Mouse (Mus musculus) liver, embryonic 15.5 days (tissue): ENCODE measurements around the gene Gbp5. TPM values are rescaled to one million over a fixed set of nuclear protein-coding genes. Genes with fewer than 3 reads are reported as not detected.
A peak's percentile ranks its signal among the peaks of the same experiment; 100 is the strongest.

ENCODE experiments used
- ATAC-seq: fragments of 200-750 bp; cut with Nextera tagmentation; 2 replicates; pipeline ENCODE4 v1.8.0; 2017; ENCODE audit warnings: moderate number of reproducible peaks, mild to moderate bottlenecking, moderate library complexity; ENCODE audit not compliant: insufficient read depth
- H3K27ac ChIP-seq: fragments of 300-500 bp; sonication (generic); replicated peaks from 2 replicates; pipeline ENCODE4 v1.5.1; 2015; ENCODE audit warnings: mild to moderate bottlenecking, inconsistent platforms
- H3K27me3 ChIP-seq: fragments of 300-500 bp; sonication (generic); 2 replicates; pipeline ENCODE4 v1.6.1; 2015; ENCODE audit warnings: mild to moderate bottlenecking, inconsistent platforms
- H3K36me3 ChIP-seq: fragments of 300-500 bp; sonication (generic); replicated peaks from 2 replicates; pipeline ENCODE4 v1.6.1; 2015; ENCODE audit warnings: moderate library complexity, mild to moderate bottlenecking, inconsistent platforms
- H3K4me1 ChIP-seq: fragments of 300-500 bp; sonication (generic); replicated peaks from 2 replicates; pipeline ENCODE4 v1.6.1; 2015; ENCODE audit warnings: inconsistent platforms
- H3K4me2 ChIP-seq: fragments of 300-500 bp; sonication (generic); 2 replicates; pipeline ENCODE4 v1.6.1; 2015; ENCODE audit warnings: moderate library complexity, mild to moderate bottlenecking, inconsistent platforms
- H3K4me3 ChIP-seq: fragments of 300-500 bp; sonication (generic); replicated peaks from 2 replicates; pipeline ENCODE4 v1.5.1; 2015; ENCODE audit warnings: mild to moderate bottlenecking, inconsistent platforms
- H3K9ac ChIP-seq: fragments of 300-500 bp; sonication (generic); 2 replicates; pipeline ENCODE4 v1.6.1; 2015; ENCODE audit warnings: moderate library complexity, mild to moderate bottlenecking, inconsistent platforms
- H3K9me3 ChIP-seq: fragments of 300-500 bp; sonication (generic); replicated peaks from 2 replicates; pipeline ENCODE4 v1.6.1; 2016; ENCODE audit warnings: inconsistent platforms
- WGBS: fragments of 180-500 bp; shearing (Covaris S2); methylation state at CpG from one replicate; pipeline ENCODE4 v1.1.7; 2015; ENCODE audit warnings: mixed read lengths; ENCODE audit not compliant: insufficient replicate concordance; 5-methylcytosine and 5-hydroxymethylcytosine counted together
- polyA plus RNA-seq: library from polyadenylated mRNA; unstranded; fragments of >200 nt; fragmentation: Nextera tagmentation; extraction: Ambion mirVana; gene quantifications from 2 replicates; pipeline ENCODE4 v1.2.1, GENCODE M21; 2015

Gbp5 gene
- 0.07 and 0.13 TPM in 2 replicates for polyA plus RNA-seq

DNA sequence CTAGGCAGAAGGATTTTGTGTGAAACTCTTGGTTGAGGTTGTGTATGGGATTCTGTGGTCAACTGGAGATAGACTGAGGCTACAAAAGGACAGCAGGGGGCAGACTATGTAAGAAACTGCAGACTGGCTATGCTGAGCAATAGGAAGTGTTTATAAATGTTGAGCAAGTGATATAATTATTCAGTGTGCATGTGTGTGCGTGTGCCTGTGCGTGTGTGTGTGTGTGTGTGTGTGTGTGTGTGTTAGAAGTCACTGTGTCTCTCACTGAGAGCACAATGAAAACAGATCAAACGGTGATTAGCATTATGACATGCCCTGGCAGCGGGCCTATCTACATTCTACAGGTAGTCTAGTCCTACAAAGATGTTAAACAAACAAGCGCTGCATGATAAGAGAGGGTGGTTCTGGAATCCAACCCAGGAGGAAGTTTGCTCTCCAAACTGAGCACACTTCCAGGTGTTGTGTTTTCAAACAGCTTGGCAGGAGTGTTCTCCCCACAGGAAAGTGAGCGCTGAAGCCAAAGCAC is at the start of gene Gbp5:
TSS of gene Gbp5 (plus strand) at position 443 of the 526 bp plus-strand sequence.
- Histone ChIP-seq H3K4me2 (no peak within 1 kb of the TSS), H3K36me3 (no peaks in the 10 kb centered on the region), H3K4me3 (no peak within 1 kb of the TSS), H3K27ac (no peak within 1 kb of the TSS), H3K4me1 (no peaks in the 10 kb centered on the region), H3K27me3 (peaks cover 5% of the 10 kb centered on the region; the same call in 1 of the 2 replicates), H3K9ac (no peak within 1 kb of the TSS), H3K9me3 (no peaks in the 10 kb centered on the region)
- ATAC-seq = peak; percentile 15; the same call in 1 of the 2 replicates
- WGBS = 31% methylated on average over 6 of the region's 6 CpGs

GRCm38 (mm10) chr3:142454198-142454597 is 39.6 kb upstream of the Gbp5 start:
- Histone ChIP-seq H3K27me3 (no peaks in the 10 kb centered on the region), H3K36me3 (no peaks in the 10 kb centered on the region), H3K4me2 (no peak overlapping the region), H3K27ac (no peak overlapping the region), H3K4me3 (no peak overlapping the region), H3K9me3 (no peaks in the 10 kb centered on the region), H3K9ac (no peak overlapping the region), H3K4me1 (no peaks in the 10 kb centered on the region)
- no peak for ATAC-seq
- WGBS = 36% methylated on average over 7 of the region's 7 CpGs

- ATAC-seq = no peak
- no peak overlapping the region for H3K4me3 ChIP-seq
- H3K9ac ChIP-seq = no peak overlapping the region
- no peaks in the 10 kb centered on the region for H3K9me3 ChIP-seq
- H3K27me3 ChIP-seq = no peaks in the 10 kb centered on the region
- no peaks in the 10 kb centered on the region for H3K4me1 ChIP-seq
- H3K4me2 ChIP-seq = no peak overlapping the region
- H3K36me3 ChIP-seq = no peaks in the 10 kb centered on the region
- 57% methylated on average over 7 of the region's 7 CpGs for WGBS
- H3K27ac ChIP-seq = no peak overlapping the region
Measured at GRCm38 (mm10) chr3:142459241-142459640, 34.5 kb upstream of the Gbp5 start.

- H3K36me3 ChIP-seq = no peaks in the 10 kb centered on the region
- no peak for ATAC-seq
- WGBS = 79% methylated on average over 25 of the region's 25 CpGs
Measured at GRCm38 (mm10) chr3:142462764-142463751, 30.7 kb upstream of the Gbp5 start.

DNA sequence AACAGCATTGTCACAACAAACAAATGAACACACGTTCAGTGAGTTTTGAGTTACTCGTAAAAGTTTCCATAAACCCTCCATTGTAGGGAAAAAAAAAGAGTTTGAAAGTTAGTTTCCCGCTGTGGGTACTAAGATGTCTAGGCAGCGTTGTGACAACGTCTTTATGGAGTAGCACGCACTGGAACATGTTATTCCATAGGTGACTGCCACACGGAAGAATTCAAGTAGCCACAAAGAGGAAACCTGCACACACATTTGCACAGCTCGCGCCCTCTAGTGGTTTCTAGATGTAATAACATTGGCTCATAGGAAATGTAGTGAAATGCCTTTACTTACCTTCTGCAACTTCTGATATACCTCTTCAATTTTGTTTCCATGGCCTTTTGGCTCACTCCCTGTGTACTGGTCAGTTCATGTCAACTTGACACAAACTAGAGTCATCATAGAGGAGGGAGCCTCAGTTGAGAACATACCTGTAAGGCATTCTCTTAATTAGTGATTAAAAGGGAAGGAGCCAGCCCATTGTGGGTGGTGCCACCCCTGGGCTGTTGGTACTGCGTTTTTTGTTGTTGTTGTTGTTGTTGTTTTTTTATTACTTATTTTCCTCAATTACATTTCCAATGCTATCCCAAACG is 19.3 kb upstream of the Gbp5 start:
- peak overlapping the region; percentile 38 for H3K4me2 ChIP-seq
- ATAC-seq = no peak

More at GRCm38 (mm10) chr3:142462764-142463751, 30.7 kb upstream of the Gbp5 start:
- Histone ChIP-seq H3K4me1 (no peaks in the 10 kb centered on the region), H3K27ac (no peak overlapping the region), H3K4me3 (no peak overlapping the region), H3K4me2 (no peak overlapping the region), H3K9ac (no peak overlapping the region), H3K27me3 (no peaks in the 10 kb centered on the region), H3K9me3 (no peaks in the 10 kb centered on the region)

GRCm38 (mm10) chr3:142475913-142476312 is 17.9 kb upstream of the Gbp5 start:
- Histone ChIP-seq H3K9me3 (no peaks in the 10 kb centered on the region), H3K4me1 (no peaks in the 10 kb centered on the region), H3K27me3 (no peaks in the 10 kb centered on the region), H3K4me3 (no peak overlapping the region), H3K36me3 (no peaks in the 10 kb centered on the region), H3K9ac (no peak overlapping the region), H3K4me2 (no peak overlapping the region), H3K27ac (no peak overlapping the region)
- 19% methylated on average over 4 of the region's 4 CpGs for WGBS
- ATAC-seq = no peak

More for the DNA sequence above, 19.3 kb upstream of the Gbp5 start:
- WGBS = 15% methylated on average over 11 of the region's 11 CpGs
- H3K4me3 ChIP-seq = no peak overlapping the region
- no peaks in the 10 kb centered on the region for H3K36me3 ChIP-seq
- H3K27ac ChIP-seq = no peak overlapping the region
- no peaks in the 10 kb centered on the region for H3K4me1 ChIP-seq
- no peaks in the 10 kb centered on the region for H3K9me3 ChIP-seq
- H3K27me3 ChIP-seq = no peaks in the 10 kb centered on the region
- no peak overlapping the region for H3K9ac ChIP-seq

GRCm38 (mm10) chr3:142477866-142478265 is 15.9 kb upstream of the Gbp5 start:
- 68% methylated on average over 5 of the region's 5 CpGs for WGBS
- H3K27me3 ChIP-seq = no peaks in the 10 kb centered on the region
- H3K4me2 ChIP-seq = no peak overlapping the region
- H3K27ac ChIP-seq = no peak overlapping the region
- no peak for ATAC-seq
- no peak overlapping the region for H3K4me3 ChIP-seq
- H3K9ac ChIP-seq = no peak overlapping the region
- no peaks in the 10 kb centered on the region for H3K4me1 ChIP-seq
- H3K9me3 ChIP-seq = no peaks in the 10 kb centered on the region
- H3K36me3 ChIP-seq = no peaks in the 10 kb centered on the region

- Histone ChIP-seq H3K9ac (no peak overlapping the region), H3K4me3 (no peak overlapping the region), H3K36me3 (no peaks in the 10 kb centered on the region), H3K9me3 (no peaks in the 10 kb centered on the region), H3K27me3 (no peaks in the 10 kb centered on the region), H3K4me1 (no peaks in the 10 kb centered on the region), H3K4me2 (no peak overlapping the region), H3K27ac (no peak overlapping the region)
- ATAC-seq = no peak
- 58% methylated on average over 1 of the region's 1 CpGs for WGBS
Measured at GRCm38 (mm10) chr3:142478360-142478759, 15.4 kb upstream of the Gbp5 start.

GRCm38 (mm10) chr3:142490465-142490864 is 3.3 kb upstream of the Gbp5 start:
- Histone ChIP-seq H3K4me1 (no peaks in the 10 kb centered on the region), H3K36me3 (no peaks in the 10 kb centered on the region), H3K27ac (no peak overlapping the region), H3K27me3 (0 out of 2 replicates have a peak, but pooled peaks cover 5% of the 10 kb centered on the region), H3K9ac (no peak overlapping the region), H3K9me3 (no peaks in the 10 kb centered on the region), H3K4me2 (no peak overlapping the region), H3K4me3 (no peak overlapping the region)
- no peak for ATAC-seq
- WGBS = 59% methylated on average over 1 of the region's 1 CpGs

GRCm38 (mm10) chr3:142495146-142495655 is 1.4 kb downstream of the Gbp5 start:
- H3K4me3 ChIP-seq = no peak overlapping the region
- no peak overlapping the region for H3K9ac ChIP-seq

More at GRCm38 (mm10) chr3:142495146-142495655, 1.4 kb downstream of the Gbp5 start:
- H3K36me3 ChIP-seq = no peaks in the 10 kb centered on the region
- no peaks in the 10 kb centered on the region for H3K4me1 ChIP-seq
- H3K27ac ChIP-seq = no peak overlapping the region
- H3K4me2 ChIP-seq = no peak overlapping the region
- ATAC-seq = no peak
- H3K27me3 ChIP-seq = peaks cover 5% of the 10 kb centered on the region; the same call in 1 of the 2 replicates
- 70% methylated on average over 5 of the region's 5 CpGs for WGBS
- H3K9me3 ChIP-seq = no peaks in the 10 kb centered on the region
